Mouse (Mus musculus): ENCODE measurements around the gene Bach2.

DNA sequence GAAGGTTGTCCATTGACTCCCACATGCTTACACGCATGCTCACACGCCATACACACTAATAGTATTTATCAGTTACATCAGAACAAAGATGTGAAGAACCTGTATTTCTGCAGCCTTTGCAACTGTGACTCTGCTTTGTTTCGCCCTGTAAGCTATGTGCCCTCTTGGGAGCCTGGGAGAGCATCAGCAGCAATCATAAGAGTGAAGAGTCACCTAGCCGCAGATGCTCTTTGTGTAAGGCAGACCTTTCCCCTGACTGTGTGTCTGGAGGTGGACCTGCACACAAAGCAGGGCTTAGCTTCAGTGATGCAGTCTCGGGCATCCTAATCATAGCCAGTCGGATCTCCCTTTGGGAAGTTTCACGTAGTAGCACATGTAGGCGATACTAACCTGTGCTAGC is 243.5 kb downstream of the Bach2 start:
- no peak for TF ChIP-seq CTCF (IDR thresholded peaks at IDR 0.05; ENCODE audit: low read depth)
- no peak for TF ChIP-seq EP300 (IDR thresholded peaks at IDR 0.05; ENCODE audit: low read depth)

All from heart, postnatal 0 days (tissue).